Mouse (Mus musculus) limb, embryonic 12.5 days (tissue): ENCODE results near the gene Smurf2. TPM values are rescaled to one million over a fixed set of nuclear protein-coding genes. Genes with fewer than 3 reads are reported as not detected.
"Not testable (repeated sequence)": the region's sequence is repeated elsewhere in the genome, so short reads cannot be mapped to it uniquely, and the experiment has no call there.

ENCODE experiments used
- ATAC-seq: fragments of 200-750 bp; cut with Nextera tagmentation; 2 replicates; pipeline ENCODE4 v1.8.0; 2017; ENCODE audit warnings: low read depth, moderate TSS enrichment; ENCODE audit not compliant: insufficient number of reproducible peaks, insufficient read depth, low FRiP score, low TSS enrichment
- H3K27ac ChIP-seq: fragments of 300-500 bp; sonication (generic); 2 replicates; pipeline ENCODE4 v1.5.1; 2016; ENCODE audit warnings: mild to moderate bottlenecking, moderate library complexity
- H3K27me3 ChIP-seq: fragments of 300-500 bp; sonication (generic); 2 replicates; pipeline ENCODE4 v1.6.1; 2016; ENCODE audit warnings: mild to moderate bottlenecking, moderate library complexity
- H3K36me3 ChIP-seq: fragments of 300-500 bp; sonication (generic); 2 replicates; pipeline ENCODE4 v1.6.1; 2016; ENCODE audit warnings: mild to moderate bottlenecking, moderate library complexity
- H3K4me1 ChIP-seq: fragments of 300-500 bp; sonication (generic); replicated peaks from 2 replicates; pipeline ENCODE4 v1.6.1; 2016
- H3K4me2 ChIP-seq: fragments of 300-500 bp; sonication (generic); 2 replicates; pipeline ENCODE4 v1.6.1; 2016; ENCODE audit warnings: mild to moderate bottlenecking, moderate library complexity
- H3K4me3 ChIP-seq: fragments of 300-500 bp; sonication (generic); replicated peaks from 2 replicates; pipeline ENCODE4 v1.5.1; 2016; ENCODE audit warnings: mild to moderate bottlenecking
- H3K9ac ChIP-seq: fragments of 300-500 bp; sonication (generic); replicated peaks from 2 replicates; pipeline ENCODE4 v1.6.1; 2016; ENCODE audit warnings: mild to moderate bottlenecking, moderate library complexity
- H3K9me3 ChIP-seq: fragments of 300-500 bp; sonication (generic); 2 replicates; pipeline ENCODE4 v1.6.1; 2016; ENCODE audit warnings: mild to moderate bottlenecking, moderate library complexity
- WGBS: fragments of 180-500 bp; shearing (Covaris S2); methylation state at CpG from one replicate; pipeline ENCODE4 v1.1.7; 2016; 5-methylcytosine and 5-hydroxymethylcytosine counted together
- polyA plus RNA-seq: library from polyadenylated mRNA; unstranded; fragments of >200 nt; fragmentation: Nextera tagmentation; extraction: Ambion mirVana; gene quantifications from 2 replicates; pipeline ENCODE4 v1.2.1, GENCODE M21; 2016

Smurf2 gene
- polyA plus RNA-seq, 1 experiment from 2014 or later: 16.1 TPM

GRCm38 (mm10) chr11:106784476-106784875 is 136.0 kb downstream of the Smurf2 start:
- H3K4me3 ChIP-seq: no peak overlapping the region
- no peak overlapping the region for H3K9ac ChIP-seq
- no peak for ATAC-seq
- peaks cover 64% of the 10 kb centered on the region for H3K36me3 ChIP-seq
- no peaks in the 10 kb centered on the region for H3K27me3 ChIP-seq
- no peak overlapping the region for H3K4me2 ChIP-seq
- no peak overlapping the region for H3K27ac ChIP-seq
- WGBS: 91% methylated on average over 2 of the region's 2 CpGs
- no peaks in the 10 kb centered on the region for H3K9me3 ChIP-seq
- peaks cover 20% of the 10 kb centered on the region for H3K4me1 ChIP-seq

- Histone ChIP-seq H3K4me3 (no peak overlapping the region), H3K9me3 (no peaks in the 10 kb centered on the region), H3K4me2 (no peak overlapping the region), H3K27me3 (no peaks in the 10 kb centered on the region), H3K4me1 (peaks cover 20% of the 10 kb centered on the region), H3K27ac (no peak overlapping the region), H3K36me3 (peaks cover 64% of the 10 kb centered on the region), H3K9ac (no peak overlapping the region)
- 80% methylated on average over 9 of the region's 9 CpGs for WGBS
- ATAC-seq: no peak
These were observed 137.4 kb downstream of the Smurf2 start for GRCm38 (mm10) chr11:106782841-106783764.

- not testable (repeated sequence) for H3K27me3 ChIP-seq, H3K9ac ChIP-seq, H3K9me3 ChIP-seq, H3K4me3 ChIP-seq, H3K4me2 ChIP-seq, ATAC-seq, H3K27ac ChIP-seq
- WGBS: 90% methylated on average over 7 of the region's 7 CpGs
- H3K36me3 ChIP-seq: peaks cover 64% of the 10 kb centered on the region
- H3K4me1 ChIP-seq: peaks cover 20% of the 10 kb centered on the region
These were observed 138.2 kb downstream of the Smurf2 start for GRCm38 (mm10) chr11:106782271-106782670.

- Histone ChIP-seq H3K9ac (no peak overlapping the region), H3K27ac (no peak overlapping the region), H3K36me3 (peaks cover 68% of the 10 kb centered on the region), H3K4me1 (peaks cover 13% of the 10 kb centered on the region), H3K9me3 (no peaks in the 10 kb centered on the region), H3K27me3 (no peaks in the 10 kb centered on the region), H3K4me3 (no peak overlapping the region), H3K4me2 (no peak overlapping the region)
- 77% methylated on average over 6 of the region's 6 CpGs for WGBS
- no peak for ATAC-seq
These were observed 139.8 kb downstream of the Smurf2 start for GRCm38 (mm10) chr11:106780590-106781220.

- Histone ChIP-seq H3K9me3 (no peaks in the 10 kb centered on the region), H3K36me3 (peaks cover 68% of the 10 kb centered on the region), H3K27ac (peak overlapping the region; percentile 98), H3K9ac (no peak overlapping the region), H3K4me1 (peaks cover 8% of the 10 kb centered on the region; the same call in 1 of the 2 replicates), H3K4me2 (peak overlapping the region; percentile 69), H3K27me3 (no peaks in the 10 kb centered on the region), H3K4me3 (no peak overlapping the region; the same call in 1 of the 2 replicates)
- no peak for ATAC-seq
- WGBS: 68% methylated on average over 4 of the region's 4 CpGs
These were observed 140.5 kb downstream of the Smurf2 start for GRCm38 (mm10) chr11:106780089-106780425.

GRCm38 (mm10) chr11:106779388-106780088 is 141.0 kb downstream of the Smurf2 start, which contains the start of gene Polg2:
Gene Polg2 (minus strand): TSS chr11:106779537.
- peak within 1 kb of the TSS; percentile 78 for H3K4me3 ChIP-seq
- peak within 1 kb of the TSS; percentile 91 for H3K9ac ChIP-seq
- peak within 1 kb of the TSS; percentile 98 for H3K27ac ChIP-seq
- H3K9me3 ChIP-seq: no peaks in the 10 kb centered on the region
- peak within 1 kb of the TSS; percentile 69 for H3K4me2 ChIP-seq
- peak; percentile 99 for ATAC-seq
- H3K27me3 ChIP-seq: no peaks in the 10 kb centered on the region
- WGBS: 2% methylated on average over 30 of the region's 30 CpGs
- H3K36me3 ChIP-seq: peaks cover 68% of the 10 kb centered on the region
- peaks cover 7% of the 10 kb centered on the region; the same call in 1 of the 2 replicates for H3K4me1 ChIP-seq

GRCm38 (mm10) chr11:106778589-106779387 is 141.7 kb downstream of the Smurf2 start:
- Histone ChIP-seq H3K27ac (peak overlapping the region; percentile 98), H3K36me3 (peaks cover 68% of the 10 kb centered on the region), H3K9ac (peak overlapping the region; percentile 91), H3K9me3 (no peaks in the 10 kb centered on the region), H3K27me3 (no peaks in the 10 kb centered on the region), H3K4me2 (peak overlapping the region; percentile 69), H3K4me3 (peak overlapping the region; percentile 78), H3K4me1 (peaks cover 7% of the 10 kb centered on the region; the same call in 1 of the 2 replicates)
- WGBS: 2% methylated on average over 39 of the region's 39 CpGs
- ATAC-seq: peak; percentile 80

GRCm38 (mm10) chr11:106778132-106778531 is 142.4 kb downstream of the Smurf2 start:
- H3K9me3 ChIP-seq: no peaks in the 10 kb centered on the region
- H3K4me2 ChIP-seq: peak overlapping the region; percentile 69
- ATAC-seq: no peak
- whole genome bisulfite sequencing: 94% methylated on average over 7 of the region's 7 CpGs
- H3K4me1 ChIP-seq: peaks cover 7% of the 10 kb centered on the region; the same call in 1 of the 2 replicates
- no peaks in the 10 kb centered on the region for H3K27me3 ChIP-seq
- no peak overlapping the region for H3K4me3 ChIP-seq
- H3K27ac ChIP-seq: no peak overlapping the region
- H3K9ac ChIP-seq: no peak overlapping the region
- H3K36me3 ChIP-seq: peaks cover 68% of the 10 kb centered on the region

- no peak for ATAC-seq
- no peaks in the 10 kb centered on the region for H3K27me3 ChIP-seq
- no peak overlapping the region for H3K4me3 ChIP-seq
- H3K27ac ChIP-seq: no peak overlapping the region
- H3K9me3 ChIP-seq: no peaks in the 10 kb centered on the region
- peaks cover 7% of the 10 kb centered on the region; the same call in 1 of the 2 replicates for H3K4me1 ChIP-seq
- H3K4me2 ChIP-seq: no peak overlapping the region
- 82% methylated on average over 3 of the region's 3 CpGs for WGBS
- H3K9ac ChIP-seq: no peak overlapping the region
- H3K36me3 ChIP-seq: peaks cover 68% of the 10 kb centered on the region
These were observed 143.1 kb downstream of the Smurf2 start for GRCm38 (mm10) chr11:106777395-106777794.

GRCm38 (mm10) chr11:106776960-106777359 is 143.6 kb downstream of the Smurf2 start:
- no peak for ATAC-seq
- peaks cover 68% of the 10 kb centered on the region for H3K36me3 ChIP-seq
- 92% methylated on average over 4 of the region's 4 CpGs for WGBS

More at GRCm38 (mm10) chr11:106776960-106777359, 143.6 kb downstream of the Smurf2 start:
- no peak overlapping the region for H3K4me2 ChIP-seq
- no peak overlapping the region for H3K9ac ChIP-seq
- H3K9me3 ChIP-seq: no peaks in the 10 kb centered on the region
- H3K27me3 ChIP-seq: no peaks in the 10 kb centered on the region
- H3K4me1 ChIP-seq: peaks cover 7% of the 10 kb centered on the region; the same call in 1 of the 2 replicates
- no peak overlapping the region for H3K27ac ChIP-seq
- no peak overlapping the region for H3K4me3 ChIP-seq
